Mouse (Mus musculus) neural tube, embryonic 15.5 days (tissue): ENCODE results near the gene Cbfa2t2. TPM values are rescaled to one million over a fixed set of nuclear protein-coding genes. Genes with fewer than 3 reads are reported as not detected.
A peak's percentile ranks its signal among the peaks of the same experiment; 100 is the strongest.

Experiments
- ATAC-seq: fragments of 200-750 bp; cut with Nextera tagmentation; 2 replicates; pipeline ENCODE4 v1.8.0; 2017; ENCODE audit warnings: mild to moderate bottlenecking, moderate TSS enrichment, moderate library complexity; ENCODE audit not compliant: low FRiP score
- H3K27ac ChIP-seq: fragments of 300-500 bp; sonication (generic); replicated peaks from 2 replicates; pipeline ENCODE4 v1.5.1; 2015; ENCODE audit warnings: mild to moderate bottlenecking, inconsistent platforms
- H3K27me3 ChIP-seq: fragments of 300-500 bp; sonication (generic); replicated peaks from 2 replicates; pipeline ENCODE4 v1.6.1; 2015; ENCODE audit warnings: inconsistent platforms
- H3K36me3 ChIP-seq: fragments of 300-500 bp; sonication (generic); 2 replicates; pipeline ENCODE4 v1.6.1; 2015; ENCODE audit warnings: inconsistent platforms
- H3K4me1 ChIP-seq: fragments of 300-500 bp; sonication (generic); 2 replicates; pipeline ENCODE4 v1.6.1; 2015; ENCODE audit warnings: inconsistent platforms
- H3K4me2 ChIP-seq: fragments of 300-500 bp; sonication (generic); 2 replicates; pipeline ENCODE4 v1.6.1; 2015; ENCODE audit warnings: inconsistent platforms, mild to moderate bottlenecking, moderate library complexity
- H3K4me3 ChIP-seq: fragments of 300-500 bp; sonication (generic); replicated peaks from 2 replicates; pipeline ENCODE4 v1.5.1; 2015; ENCODE audit warnings: mild to moderate bottlenecking, inconsistent platforms
- H3K9ac ChIP-seq: fragments of 300-500 bp; sonication (generic); replicated peaks from 2 replicates; pipeline ENCODE4 v1.6.1; 2015; ENCODE audit warnings: mild to moderate bottlenecking, inconsistent platforms
- H3K9me3 ChIP-seq: fragments of 300-500 bp; sonication (generic); replicated peaks from 2 replicates; pipeline ENCODE4 v1.6.1; 2016; ENCODE audit warnings: inconsistent platforms
- WGBS: fragments of 180-500 bp; shearing (Covaris S2); methylation state at CpG from one replicate; pipeline ENCODE4 v1.1.7; 2015; ENCODE audit warnings: mixed read lengths; 5-methylcytosine and 5-hydroxymethylcytosine counted together
- polyA plus RNA-seq: library from polyadenylated mRNA; unstranded; fragments of >200 nt; fragmentation: Nextera tagmentation; extraction: Ambion mirVana; gene quantifications from 2 replicates; pipeline ENCODE4 v1.2.1, GENCODE M21; 2015

Gene Cbfa2t2
- polyA plus RNA-seq, 1 experiment from 2014 or later, result 36.1 TPM

DNA sequence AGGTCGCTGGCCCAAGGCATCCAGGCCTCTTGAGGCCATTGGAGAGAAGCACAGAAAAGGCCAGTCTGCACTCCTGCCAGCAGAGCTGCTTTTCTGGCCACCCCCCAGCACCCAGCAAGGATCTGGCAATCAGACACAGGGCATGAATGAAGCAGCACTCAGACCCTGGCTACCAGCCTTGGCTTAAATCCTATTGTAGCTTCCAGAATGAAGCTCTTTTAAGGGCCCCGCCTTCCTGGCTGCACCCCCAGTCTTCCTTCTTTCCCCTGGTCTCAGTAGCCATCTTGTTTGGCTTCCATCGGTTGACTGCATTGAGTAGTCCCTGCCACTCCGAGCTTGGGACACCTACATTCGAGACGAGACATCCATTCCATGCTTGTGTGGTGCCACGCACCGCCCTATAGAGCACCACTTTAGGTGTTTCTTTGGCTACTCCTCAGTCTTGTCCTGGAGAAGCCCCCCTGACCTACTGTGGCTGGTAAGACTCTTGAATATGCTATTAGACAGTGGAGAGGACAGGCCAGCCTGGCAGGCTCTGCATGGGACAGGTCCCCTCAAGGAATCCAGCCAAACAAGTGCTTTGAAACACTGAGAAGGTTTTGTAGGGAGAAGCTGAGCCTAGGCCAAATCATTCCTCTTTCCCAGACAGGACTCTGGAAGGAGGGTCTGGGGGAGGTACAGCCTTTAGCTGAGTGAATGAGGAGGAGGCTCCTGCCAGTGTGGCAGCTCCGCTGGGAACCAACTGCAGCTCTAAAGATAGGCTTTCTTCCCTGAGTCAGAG lies 107.5 kb downstream of the Cbfa2t2 start:
- Histone ChIP-seq H3K4me1 (peaks cover 9% of the 10 kb centered on the region), H3K4me3 (no peak overlapping the region), H3K9ac (no peak overlapping the region), H3K27ac (peak overlapping the region; percentile 80), H3K9me3 (no peaks in the 10 kb centered on the region), H3K36me3 (no peaks in the 10 kb centered on the region), H3K4me2 (no peak overlapping the region), H3K27me3 (no peaks in the 10 kb centered on the region)
- 81% methylated on average over 9 of the region's 9 CpGs for WGBS
- ATAC-seq, result peak; percentile 75

DNA sequence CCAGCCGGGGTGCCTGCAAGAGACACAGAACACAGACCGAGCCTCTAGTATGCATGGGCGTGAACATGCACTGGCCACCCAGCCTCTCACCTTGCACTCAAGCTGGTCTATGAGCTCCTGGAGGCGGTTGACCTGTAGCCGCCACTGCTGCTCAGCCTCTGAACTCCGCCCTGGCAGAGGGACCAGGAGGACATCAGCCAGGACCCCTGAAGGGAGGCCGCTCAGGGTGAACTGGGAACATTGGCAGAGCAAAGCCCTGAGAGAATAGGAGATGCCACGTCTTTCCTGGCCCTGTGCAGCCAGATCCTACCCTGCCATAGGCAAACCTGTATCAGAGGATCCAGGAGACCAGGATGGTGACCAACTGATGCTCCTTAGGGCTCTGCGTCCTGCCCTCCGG lies 110.4 kb downstream of the Cbfa2t2 start, which contains the start of gene 1700003F12Rik:
Gene 1700003F12Rik, plus strand, starts transcription at position 375 of the 400 bp plus-strand sequence.
- 91% methylated on average over 10 of the region's 10 CpGs for WGBS
- ATAC-seq, result no peak
- Histone ChIP-seq H3K9ac (no peak within 1 kb of the TSS), H3K27ac (no peak within 1 kb of the TSS), H3K4me2 (no peak within 1 kb of the TSS), H3K9me3 (no peaks in the 10 kb centered on the region), H3K27me3 (peaks cover 13% of the 10 kb centered on the region), H3K4me1 (peaks cover 17% of the 10 kb centered on the region), H3K36me3 (no peaks in the 10 kb centered on the region), H3K4me3 (no peak within 1 kb of the TSS)

DNA sequence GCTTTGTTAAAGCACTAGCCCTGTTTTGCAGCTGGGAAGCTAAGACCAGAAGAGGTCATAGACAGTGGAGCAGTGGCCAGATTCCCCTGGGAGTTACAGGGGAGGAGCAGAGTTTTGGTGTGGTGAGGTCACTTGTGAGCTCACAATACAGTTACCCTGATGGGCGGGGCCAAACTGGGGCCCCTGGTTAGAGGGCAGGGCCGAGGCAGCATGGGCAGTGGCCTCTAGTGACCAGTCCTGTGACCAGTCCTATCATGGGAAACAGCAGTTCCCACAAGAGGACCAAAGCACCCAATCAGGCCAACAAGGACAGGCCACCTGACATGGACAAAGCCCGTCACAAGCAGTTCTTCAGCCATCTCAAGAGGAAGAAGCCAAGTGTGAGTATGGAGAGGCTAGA lies 112.4 kb downstream of the Cbfa2t2 start:
- H3K9ac ChIP-seq, result no peak overlapping the region
- H3K27me3 ChIP-seq, result peaks cover 13% of the 10 kb centered on the region
- H3K36me3 ChIP-seq, result no peaks in the 10 kb centered on the region
- peak overlapping the region; percentile 96 for H3K4me2 ChIP-seq
- no peak overlapping the region for H3K4me3 ChIP-seq
- 48% methylated on average over 3 of the region's 3 CpGs for WGBS
- no peaks in the 10 kb centered on the region for H3K9me3 ChIP-seq
- H3K4me1 ChIP-seq, result peaks cover 29% of the 10 kb centered on the region
- H3K27ac ChIP-seq, result no peak overlapping the region
- ATAC-seq, result no peak

DNA sequence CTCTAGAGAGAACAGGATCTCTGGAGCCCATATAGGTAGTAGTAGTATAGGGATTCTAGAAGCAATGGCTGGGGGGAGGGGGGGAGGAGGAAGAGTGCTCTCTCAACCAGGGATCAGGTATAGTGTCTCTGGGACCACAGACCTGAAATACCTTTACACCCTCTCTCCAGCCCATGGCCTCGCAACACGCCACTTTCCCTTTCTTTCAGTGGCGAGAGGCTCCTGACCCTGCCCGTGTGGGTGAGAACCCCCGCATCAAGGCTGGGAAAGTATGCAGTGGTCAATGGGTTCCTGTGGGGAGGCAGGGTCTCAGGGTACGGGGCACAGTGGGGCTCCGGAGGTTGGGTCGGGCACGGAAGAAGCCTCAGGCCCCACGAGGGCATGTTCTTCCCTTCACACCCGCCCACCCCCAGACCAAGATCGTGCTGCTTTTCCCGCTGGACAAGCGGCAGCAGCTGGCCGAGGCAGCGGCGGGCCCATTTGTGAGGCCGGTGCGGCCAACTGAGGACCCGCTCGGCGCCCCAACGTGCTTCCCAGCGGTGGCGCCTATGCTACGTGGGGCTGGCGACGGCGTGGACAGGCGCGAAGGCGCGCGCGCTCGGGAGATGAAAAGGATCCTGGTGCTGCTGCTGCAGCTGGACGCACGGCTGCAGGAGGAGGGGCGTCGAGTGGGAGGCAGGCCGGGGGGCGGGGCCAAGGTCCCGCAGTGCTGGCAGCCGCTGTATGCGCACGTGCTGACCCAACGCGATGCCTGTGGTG lies 113.0 kb downstream of the Cbfa2t2 start:
- H3K4me3 ChIP-seq, result peak overlapping the region; percentile 50
- H3K27me3 ChIP-seq, result peaks cover 13% of the 10 kb centered on the region
- H3K36me3 ChIP-seq, result no peaks in the 10 kb centered on the region
- no peaks in the 10 kb centered on the region for H3K9me3 ChIP-seq
- peak; percentile 87 for ATAC-seq
- H3K9ac ChIP-seq, result peak overlapping the region; percentile 63
- 4% methylated on average over 38 of the region's 48 CpGs for WGBS
- H3K27ac ChIP-seq, result no peak overlapping the region
- H3K4me1 ChIP-seq, result peaks cover 29% of the 10 kb centered on the region
- H3K4me2 ChIP-seq, result peak overlapping the region; percentile 96

DNA sequence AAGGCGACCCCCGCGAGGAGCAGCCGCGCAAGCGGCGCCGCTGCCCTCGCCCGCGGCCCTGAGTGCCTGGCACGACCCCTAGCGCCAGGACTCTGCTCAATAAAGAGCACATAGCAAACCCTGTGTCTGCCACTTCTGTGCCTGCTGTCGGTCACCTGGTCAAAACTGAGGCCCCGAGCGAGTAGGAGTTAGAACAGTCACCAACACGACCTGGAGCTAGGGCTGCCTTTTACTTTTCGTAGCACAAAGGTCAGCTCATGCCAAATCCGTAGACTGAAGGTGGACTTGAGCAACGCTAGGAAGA lies 113.6 kb downstream of the Cbfa2t2 start:
- H3K27me3 ChIP-seq, result peaks cover 13% of the 10 kb centered on the region
- peak; percentile 21 for ATAC-seq
- H3K27ac ChIP-seq, result no peak overlapping the region
- peak overlapping the region; percentile 50 for H3K4me3 ChIP-seq
- H3K4me1 ChIP-seq, result peaks cover 29% of the 10 kb centered on the region
- H3K9ac ChIP-seq, result peak overlapping the region; percentile 63
- no peaks in the 10 kb centered on the region for H3K9me3 ChIP-seq
- 18% methylated on average over 20 of the region's 20 CpGs for WGBS
- H3K4me2 ChIP-seq, result peak overlapping the region; percentile 96
- no peaks in the 10 kb centered on the region for H3K36me3 ChIP-seq

DNA sequence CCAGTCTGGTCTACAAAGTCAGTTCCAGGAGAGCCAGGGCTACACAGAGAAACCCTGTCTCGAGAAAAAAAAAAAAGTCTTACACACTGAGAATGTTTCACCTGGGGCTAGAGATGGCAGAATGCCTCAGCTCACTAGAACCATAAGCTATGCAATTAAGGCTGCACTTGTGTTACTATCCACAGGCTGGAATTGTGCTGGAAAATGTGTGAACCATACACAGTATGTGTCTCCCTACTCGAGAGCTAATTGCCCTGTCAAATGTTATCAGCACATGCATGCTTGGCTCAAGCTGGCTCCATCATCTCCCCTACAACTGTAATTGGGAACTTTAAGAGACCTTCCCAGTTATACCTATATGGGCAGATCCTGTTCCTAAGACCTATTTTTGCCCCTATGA lies 114.7 kb downstream of the Cbfa2t2 start:
- Histone ChIP-seq H3K36me3 (no peaks in the 10 kb centered on the region), H3K27me3 (peaks cover 13% of the 10 kb centered on the region), H3K9ac (no peak overlapping the region), H3K4me2 (no peak overlapping the region), H3K9me3 (no peaks in the 10 kb centered on the region), H3K27ac (no peak overlapping the region), H3K4me3 (no peak overlapping the region), H3K4me1 (peaks cover 29% of the 10 kb centered on the region)
- WGBS, result 66% methylated on average over 2 of the region's 2 CpGs
- ATAC-seq, result no peak

DNA sequence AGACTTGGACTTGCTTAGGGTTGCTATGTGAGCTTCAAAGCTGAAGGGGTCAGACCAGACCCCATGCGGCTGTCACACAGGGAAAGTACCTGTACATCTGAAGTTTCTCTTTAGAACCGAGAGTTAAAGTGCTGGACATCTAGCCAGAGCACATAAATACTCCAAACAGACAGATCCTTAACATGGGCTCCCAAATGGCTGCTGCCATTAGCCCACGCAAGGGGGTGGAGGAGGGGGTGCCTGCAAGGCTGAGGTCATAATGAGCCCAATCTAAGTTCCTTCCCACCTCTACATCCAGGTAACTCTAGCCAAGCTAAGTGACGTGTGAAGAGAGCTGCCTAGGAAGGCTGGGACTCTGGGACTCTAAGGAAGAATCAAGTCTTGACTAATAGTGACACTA lies 115.2 kb downstream of the Cbfa2t2 start, which contains the start of gene Actl10:
Gene Actl10, plus strand, starts transcription at position 301 of the 400 bp plus-strand sequence.
- Histone ChIP-seq H3K9ac (0 out of 2 replicates have a peak within 1 kb of the TSS, but pooled peaks have one; percentile 18), H3K27me3 (peaks cover 13% of the 10 kb centered on the region), H3K4me2 (peak within 1 kb of the TSS; percentile 47), H3K4me1 (peaks cover 29% of the 10 kb centered on the region), H3K36me3 (no peaks in the 10 kb centered on the region), H3K27ac (no peak within 1 kb of the TSS; the same call in 1 of the 2 replicates), H3K4me3 (0 out of 2 replicates have a peak within 1 kb of the TSS, but pooled peaks have one; percentile 2), H3K9me3 (no peaks in the 10 kb centered on the region)
- 86% methylated on average over 4 of the region's 4 CpGs for WGBS
- no peak for ATAC-seq

DNA sequence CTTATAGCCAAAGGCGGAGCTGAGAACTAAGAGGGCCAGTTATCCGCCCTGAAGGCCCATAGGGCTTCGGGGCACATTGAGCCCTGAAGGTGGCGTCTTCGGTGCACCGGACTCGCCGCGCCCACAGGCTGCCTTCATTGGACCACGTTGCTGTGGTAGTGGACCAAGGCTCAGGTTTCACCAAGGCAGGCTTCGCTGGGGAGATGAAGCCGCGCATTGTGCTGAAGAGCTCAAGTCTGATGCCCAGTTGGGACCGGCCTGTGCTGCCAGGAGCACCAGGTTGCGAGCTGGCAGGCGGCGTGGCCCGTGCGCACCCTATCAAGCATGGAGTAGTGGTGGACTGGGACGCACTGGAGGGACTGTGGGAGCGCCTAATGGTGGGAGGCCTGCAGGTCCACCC lies 115.6 kb downstream of the Cbfa2t2 start:
- H3K36me3 ChIP-seq, result no peaks in the 10 kb centered on the region
- 0 out of 2 replicates have a peak overlapping the region, but pooled peaks have one; percentile 2 for H3K4me3 ChIP-seq
- H3K27ac ChIP-seq, result no peak overlapping the region; the same call in 1 of the 2 replicates
- ATAC-seq, result peak; percentile 4; the same call in 1 of the 2 replicates
- H3K9ac ChIP-seq, result 0 out of 2 replicates have a peak overlapping the region, but pooled peaks have one; percentile 18
- H3K4me2 ChIP-seq, result peak overlapping the region; percentile 47
- H3K9me3 ChIP-seq, result no peaks in the 10 kb centered on the region
- peaks cover 30% of the 10 kb centered on the region for H3K4me1 ChIP-seq
- peaks cover 13% of the 10 kb centered on the region for H3K27me3 ChIP-seq
- 43% methylated on average over 21 of the region's 21 CpGs for WGBS

DNA sequence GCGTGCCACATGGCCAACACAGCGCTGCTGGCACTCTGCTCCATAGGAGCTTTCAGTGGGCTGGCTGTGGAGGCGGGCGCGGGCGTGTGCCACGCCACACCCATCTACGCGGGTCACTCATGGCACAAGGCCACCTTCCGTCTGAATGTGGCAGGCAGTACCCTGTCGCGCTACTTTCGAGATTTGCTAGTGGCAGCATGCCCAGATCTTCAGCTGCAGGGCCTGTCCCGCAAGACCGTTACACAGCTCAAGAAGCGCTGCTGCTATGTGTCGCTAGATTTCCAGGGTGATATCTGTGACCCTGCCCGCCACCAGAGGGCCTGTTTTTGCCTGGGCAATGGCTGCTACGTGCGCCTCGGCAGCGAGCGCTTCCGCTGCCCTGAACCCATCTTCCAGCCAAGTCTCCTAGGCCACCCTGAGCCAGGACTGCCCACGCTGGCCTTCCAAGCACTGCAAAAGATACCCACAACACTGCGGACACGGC lies 116.2 kb downstream of the Cbfa2t2 start:
- ATAC-seq, result peak; percentile 32; the same call in 1 of the 2 replicates
- Histone ChIP-seq H3K27me3 (peaks cover 13% of the 10 kb centered on the region), H3K27ac (no peak overlapping the region; the same call in 1 of the 2 replicates), H3K4me1 (peaks cover 35% of the 10 kb centered on the region), H3K4me3 (0 out of 2 replicates have a peak overlapping the region, but pooled peaks have one; percentile 2), H3K9ac (0 out of 2 replicates have a peak overlapping the region, but pooled peaks have one; percentile 18), H3K36me3 (no peaks in the 10 kb centered on the region), H3K9me3 (no peaks in the 10 kb centered on the region), H3K4me2 (peak overlapping the region; percentile 47)
- 21% methylated on average over 27 of the region's 27 CpGs for WGBS

DNA sequence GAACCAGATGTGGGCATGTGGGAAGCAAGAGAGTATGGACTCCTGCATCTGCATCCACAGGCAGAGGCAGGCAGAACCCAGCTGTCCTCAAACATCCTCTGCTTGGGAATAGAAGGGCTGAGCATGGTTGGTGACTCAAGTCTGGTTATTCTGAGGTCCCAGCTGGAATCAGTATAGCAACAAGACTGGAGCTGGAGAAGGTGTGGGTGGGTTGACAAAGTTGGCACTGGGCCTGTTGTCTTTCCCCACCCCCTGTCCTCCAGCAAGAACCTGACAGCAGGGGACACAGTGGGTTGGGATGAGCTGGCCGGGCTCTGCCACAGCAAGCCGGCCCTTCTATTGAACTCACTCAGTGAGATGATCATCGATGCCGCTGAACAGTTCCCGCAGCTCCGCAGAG lies 119.0 kb downstream of the Cbfa2t2 start:
- Histone ChIP-seq H3K4me1 (peaks cover 43% of the 10 kb centered on the region), H3K36me3 (no peaks in the 10 kb centered on the region), H3K27me3 (peaks cover 11% of the 10 kb centered on the region), H3K9me3 (no peaks in the 10 kb centered on the region), H3K27ac (no peak overlapping the region), H3K4me3 (no peak overlapping the region), H3K9ac (no peak overlapping the region), H3K4me2 (no peak overlapping the region)
- 79% methylated on average over 6 of the region's 6 CpGs for WGBS
- no peak for ATAC-seq

DNA sequence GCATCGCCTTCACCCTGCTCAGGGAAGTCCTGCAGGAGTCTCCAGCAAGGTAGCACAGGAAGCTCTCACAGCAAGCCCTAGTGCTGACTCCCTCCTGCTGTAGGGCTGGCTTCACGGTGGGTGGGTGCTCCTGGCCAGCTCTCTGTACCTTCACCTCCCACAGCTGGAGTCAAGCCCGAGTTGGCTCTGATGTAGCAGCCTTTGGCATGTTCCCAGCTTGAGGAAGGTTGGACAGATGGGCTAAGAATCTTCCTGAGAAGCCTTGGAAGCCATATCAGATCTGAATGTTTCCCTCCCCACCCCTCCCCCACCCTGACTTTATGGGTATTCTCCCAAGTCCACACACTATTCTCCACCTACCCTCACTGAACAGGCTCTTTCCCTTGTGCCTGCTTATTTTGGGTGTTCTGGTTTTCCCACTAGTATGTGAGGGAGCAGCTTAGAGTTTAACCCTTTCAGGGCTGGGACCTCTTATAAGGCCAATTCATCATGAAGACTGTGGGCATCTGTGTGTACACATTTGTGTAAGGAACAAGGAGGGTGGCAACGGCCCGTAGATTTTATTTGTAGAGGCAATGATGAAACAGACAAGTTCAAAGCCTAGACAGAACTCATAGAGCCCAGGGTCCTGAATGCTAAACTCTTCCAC lies 121.0 kb downstream of the Cbfa2t2 start:
- H3K4me2 ChIP-seq, result peak overlapping the region; percentile 84
- 57% methylated on average over 5 of the region's 5 CpGs for WGBS
- no peak for ATAC-seq
- no peaks in the 10 kb centered on the region for H3K9me3 ChIP-seq
- H3K27ac ChIP-seq, result no peak overlapping the region
- H3K9ac ChIP-seq, result no peak overlapping the region
- H3K36me3 ChIP-seq, result no peaks in the 10 kb centered on the region
- no peak overlapping the region for H3K4me3 ChIP-seq
- peaks cover 34% of the 10 kb centered on the region for H3K4me1 ChIP-seq
- H3K27me3 ChIP-seq, result no peaks in the 10 kb centered on the region
